Mouse (Mus musculus) left cerebral cortex, postnatal 4 days (tissue): Measurements from ENCODE around the gene Nucb2. TPM values are rescaled to one million over a fixed set of nuclear protein-coding genes. Genes with fewer than 3 reads are reported as not detected.
A peak's percentile ranks its signal among the peaks of the same experiment; 100 is the strongest.

ENCODE experiments used
- DNase-seq: peaks from one replicate; pipeline ENCODE4 v3.0.0-alpha.2; 2022
- intact Hi-C: fragments of 180-260 bp; cut with DNase I; formaldehyde crosslinking; loops from one replicate; pipeline ENCODE4 v1.15.1; 2025
- total RNA-seq, 2 experiments: library from RNA; stranded (reverse); gene quantifications; 2 replicates each; pipeline ENCODE4 v1.2.3; 2021

The Nucb2 gene
- total RNA-seq, 2 experiments from 2014 or later, result 38.6 to 43.5 TPM

GRCm38 (mm10) chr7:116518155-116518554 lies 14.0 kb downstream of the Nucb2 start:
- intact Hi-C loops, result loop anchor here (10.0 kb wide), 1 partner anchor 183 kb away; the partner anchor contains the start of gene Rps13
- no peak for DNase-seq

- DNase-seq, result no peak
- intact Hi-C loops, result loop anchor here (10.0 kb wide), 1 partner anchor 185 kb away; the partner anchor contains the start of gene Rps13
These were observed 15.6 kb downstream of the Nucb2 start for GRCm38 (mm10) chr7:116519805-116520204.

- intact Hi-C loops, result no loop called here
- DNase-seq, result no peak
These were observed 20.4 kb downstream of the Nucb2 start for GRCm38 (mm10) chr7:116524577-116524976.

- intact Hi-C loops, result no loop called here
- DNase-seq, result no peak
These were observed 25.6 kb downstream of the Nucb2 start for GRCm38 (mm10) chr7:116529793-116530192.

GRCm38 (mm10) chr7:116530470-116530869 lies 26.3 kb downstream of the Nucb2 start:
- intact Hi-C loops, result no loop called here
- DNase-seq, result no peak

GRCm38 (mm10) chr7:116531311-116531710 lies 27.1 kb downstream of the Nucb2 start:
- intact Hi-C loops, result no loop called here

GRCm38 (mm10) chr7:116556834-116557233 lies 52.7 kb downstream of the Nucb2 start:
- intact Hi-C loops, result no loop called here
- no peak for DNase-seq

More at GRCm38 (mm10) chr7:116531311-116531710, 27.1 kb downstream of the Nucb2 start:
- DNase-seq, result peak; percentile 27

GRCm38 (mm10) chr7:116574551-116574950 lies 70.4 kb downstream of the Nucb2 start:
- no peak for DNase-seq
- intact Hi-C loops, result no loop called here

Other genes starting within 250 kb of the Nucb2 start
- gene Plekha7, start 196.0 kb upstream of the Nucb2 start, total RNA-seq, result 10 to 100 TPM; 13.7 to 16.1 TPM
- gene Rps13, start 170.2 kb upstream of the Nucb2 start, total RNA-seq, result 100 to 1,000 TPM; 355 to 388 TPM
- gene Pik3c2a, start 60.9 kb upstream of the Nucb2 start, total RNA-seq, result 10 to 100 TPM; 21.0 to 25.5 TPM